Mouse (Mus musculus): ENCODE results near the gene Kcnf1. TPM values are rescaled to one million over a fixed set of nuclear protein-coding genes. Genes with fewer than 3 reads are reported as not detected.
"Not testable (repeated sequence)": the region's sequence is repeated elsewhere in the genome, so short reads cannot be mapped to it uniquely, and the experiment has no call there.

Kcnf1 gene
- total RNA-seq, 1 experiment from 2014 or later, result not detected

GRCm38 (mm10) chr12:17163996-17164395 lies 12.7 kb downstream of the Kcnf1 start:
- ATAC-seq (replicated peaks; ENCODE audit: low read depth, poor library complexity, severe bottlenecking), result no peak

DNA sequence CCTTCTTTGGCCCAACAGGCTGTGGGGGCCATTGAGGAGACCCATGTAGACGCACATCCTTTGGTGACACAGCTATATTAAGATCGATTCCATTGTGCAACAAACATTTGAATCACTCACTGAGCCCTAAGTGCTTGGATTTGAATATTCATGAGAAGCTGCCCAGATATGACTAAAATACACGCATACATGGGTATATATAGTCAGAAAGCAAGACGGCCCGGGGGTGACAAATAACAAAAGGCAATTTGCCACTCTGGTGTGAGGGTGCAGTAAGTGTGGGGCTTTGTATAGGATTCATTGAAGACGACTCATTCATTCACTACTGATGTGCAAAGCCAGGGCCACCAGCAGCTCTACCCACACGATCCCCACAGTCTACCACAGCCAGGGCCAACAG lies 17.1 kb downstream of the Kcnf1 start:
- no peak for ATAC-seq (replicated peaks; ENCODE audit: low read depth, poor library complexity, severe bottlenecking)

- no peak for ATAC-seq (replicated peaks; ENCODE audit: low read depth, poor library complexity, severe bottlenecking)
These were observed 19.1 kb downstream of the Kcnf1 start for GRCm38 (mm10) chr12:17157558-17157957.

DNA sequence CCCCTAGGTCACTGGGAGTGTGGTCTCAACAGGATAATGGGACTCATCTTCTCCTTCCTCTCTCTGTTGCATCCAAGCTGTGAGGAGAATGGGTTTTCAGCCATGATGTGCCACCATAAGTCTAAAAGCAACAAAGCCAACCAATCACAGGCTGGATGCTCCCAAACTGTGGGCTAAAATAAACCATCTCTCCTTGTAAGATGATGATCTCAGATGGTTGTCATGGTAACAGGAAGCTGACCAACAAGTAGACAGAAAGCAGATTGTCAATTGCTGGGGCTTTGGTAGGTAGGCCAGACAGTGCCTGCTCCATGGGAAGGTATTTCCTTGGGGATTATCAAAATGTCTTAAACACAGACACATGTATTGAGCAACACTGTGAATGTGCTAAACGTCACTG lies 20.9 kb downstream of the Kcnf1 start:
- ATAC-seq (replicated peaks; ENCODE audit: low read depth, poor library complexity, severe bottlenecking), result no peak

DNA sequence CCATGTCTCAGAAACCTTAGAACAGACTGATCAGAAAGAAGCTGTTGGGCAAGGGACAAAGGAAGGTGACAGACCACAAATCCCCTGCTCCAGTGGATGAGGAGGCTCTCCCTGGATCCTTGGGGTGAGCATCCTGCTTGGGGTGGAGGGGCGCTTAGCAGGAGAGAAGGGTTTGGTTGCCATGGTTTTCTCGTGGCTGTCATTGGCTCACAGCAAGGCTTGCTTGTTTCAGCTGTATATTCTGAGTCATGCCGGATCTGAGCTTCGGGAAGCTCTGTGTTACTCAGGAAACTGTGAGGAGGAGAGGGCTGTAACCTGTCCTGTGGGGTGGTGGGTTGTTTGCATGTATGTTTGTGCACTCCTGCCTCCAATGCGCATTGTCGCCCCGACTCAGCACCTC lies 23.8 kb downstream of the Kcnf1 start:
- no peak for ATAC-seq (replicated peaks; ENCODE audit: low read depth, poor library complexity, severe bottlenecking)

- no peak for ATAC-seq (replicated peaks; ENCODE audit: low read depth, poor library complexity, severe bottlenecking)
These were observed 27.8 kb downstream of the Kcnf1 start for GRCm38 (mm10) chr12:17148920-17149319.

- ATAC-seq (replicated peaks; ENCODE audit: low read depth, poor library complexity, severe bottlenecking), result no peak
These were observed 34.9 kb downstream of the Kcnf1 start for GRCm38 (mm10) chr12:17141791-17142190.

DNA sequence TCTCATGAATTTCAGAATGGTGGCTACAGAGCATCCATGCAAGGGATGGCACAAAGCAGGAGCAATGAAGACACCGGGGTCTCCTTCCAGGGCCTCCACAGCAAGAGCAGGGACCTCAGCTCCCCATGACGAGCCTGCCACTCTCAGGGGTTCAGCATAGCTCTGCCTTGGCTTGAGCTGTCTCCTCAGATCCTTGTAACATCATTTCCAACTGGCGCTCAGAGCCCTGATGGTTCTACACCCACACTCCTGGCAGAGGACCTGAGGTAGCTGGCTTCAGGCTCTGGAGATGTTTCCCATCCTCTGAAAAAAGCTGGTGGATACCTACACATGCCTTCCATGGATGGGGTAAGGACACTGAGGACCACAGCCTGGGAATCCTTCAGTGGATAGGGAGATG lies 36.3 kb downstream of the Kcnf1 start:
- no peak for ATAC-seq (replicated peaks; ENCODE audit: low read depth, poor library complexity, severe bottlenecking)

GRCm38 (mm10) chr12:17134546-17135096 lies 42.1 kb downstream of the Kcnf1 start:
- ATAC-seq (replicated peaks; ENCODE audit: low read depth, poor library complexity, severe bottlenecking), result no peak

- no peak for ATAC-seq (replicated peaks; ENCODE audit: low read depth, poor library complexity, severe bottlenecking)
These were observed 44.4 kb downstream of the Kcnf1 start for GRCm38 (mm10) chr12:17132243-17132642.

GRCm38 (mm10) chr12:17131563-17131962 lies 45.1 kb downstream of the Kcnf1 start:
- ATAC-seq (replicated peaks; ENCODE audit: low read depth, poor library complexity, severe bottlenecking), result no peak

GRCm38 (mm10) chr12:17122881-17123280 lies 53.8 kb downstream of the Kcnf1 start:
- not testable (repeated sequence) for ATAC-seq (replicated peaks; ENCODE audit: low read depth, poor library complexity, severe bottlenecking)

Other genes starting within 250 kb of the Kcnf1 start
- 14.1 and 17.2 TPM in 2 replicates for gene Pqlc3, start 176.5 kb downstream of the Kcnf1 start, total RNA-seq (2017)
- gene 2410004P03Rik, start 165.2 kb downstream of the Kcnf1 start, total RNA-seq (2017), result 0.87 TPM in 1 of 2 replicates, not detected in the other
- 278 and 284 TPM in 2 replicates for gene Pdia6, start 89.7 kb upstream of the Kcnf1 start, total RNA-seq (2017)
- not detected in 2 replicates for gene Atp6v1c2, start 152.5 kb upstream of the Kcnf1 start, total RNA-seq (2017)
- 20.1 and 23.1 TPM in 2 replicates for gene Nol10, start 171.6 kb upstream of the Kcnf1 start, total RNA-seq (2017)